Mouse (Mus musculus) forebrain, embryonic 14.5 days (tissue): Measurements from ENCODE around the gene Pik3r2. TPM values are rescaled to one million over a fixed set of nuclear protein-coding genes. Genes with fewer than 3 reads are reported as not detected.

Source experiments
- ATAC-seq: fragments of 200-750 bp; cut with Nextera tagmentation; 2 replicates; pipeline ENCODE4 v1.8.0; 2017; ENCODE audit warnings: mild to moderate bottlenecking, moderate library complexity
- DNase-seq: peaks from one replicate; pipeline ENCODE4 v3.0.0-alpha.2; 2015; ENCODE audit warnings: low spot score
- H3K27ac ChIP-seq: fragments of 300-500 bp; sonication (generic); 2 replicates; pipeline ENCODE4 v1.5.1; 2014; ENCODE audit warnings: low read depth, mild to moderate bottlenecking, control low read depth, low read length, moderate library complexity
- H3K27me3 ChIP-seq: fragments of 300-500 bp; sonication (generic); replicated peaks from 2 replicates; pipeline ENCODE4 v1.6.1; 2014; ENCODE audit warnings: low read length, control low read depth, mixed read lengths; ENCODE audit not compliant: control insufficient read depth, insufficient read depth
- H3K36me3 ChIP-seq: fragments of 300-500 bp; sonication (generic); 2 replicates; pipeline ENCODE4 v1.6.1; 2014; ENCODE audit warnings: low read length, control low read depth; ENCODE audit not compliant: control insufficient read depth, insufficient read depth
- H3K4me1 ChIP-seq: fragments of 300-500 bp; sonication (generic); 2 replicates; pipeline ENCODE4 v1.6.1; 2014; ENCODE audit warnings: antibody characterized with exemption, low read length, control low read depth; ENCODE audit not compliant: control insufficient read depth, insufficient read depth
- H3K4me2 ChIP-seq: fragments of 300-500 bp; sonication (generic); 2 replicates; pipeline ENCODE4 v1.6.1; 2014; ENCODE audit warnings: mild to moderate bottlenecking, control low read depth, low read length
- H3K4me3 ChIP-seq: fragments of 300-500 bp; sonication (generic); 2 replicates; pipeline ENCODE4 v1.5.1; 2014; ENCODE audit warnings: low read depth, low read length, control low read depth
- H3K9ac ChIP-seq: fragments of 300-500 bp; sonication (generic); 2 replicates; pipeline ENCODE4 v1.6.1; 2014; ENCODE audit warnings: mild to moderate bottlenecking, low read length, control low read depth, moderate library complexity
- H3K9me3 ChIP-seq: fragments of 300-500 bp; sonication (generic); replicated peaks from 2 replicates; pipeline ENCODE4 v1.6.1; 2016; ENCODE audit warnings: low read length, control low read depth, mixed read lengths; ENCODE audit not compliant: control insufficient read depth
- WGBS: fragments of 180-500 bp; shearing (Covaris S2); extraction: QIAGEN DNeasy Blood & Tissue Kit; methylation state at CpG from one replicate; pipeline ENCODE4 v1.1.7; 2014; 5-methylcytosine and 5-hydroxymethylcytosine counted together
- polyA plus RNA-seq: library from polyadenylated mRNA; unstranded; fragments of >200 nt; fragmentation: Nextera tagmentation; extraction: Ambion mirVana; gene quantifications from 2 replicates; pipeline ENCODE4 v1.2.1, GENCODE M21; 2014

The Pik3r2 gene
- polyA plus RNA-seq, 1 experiment from 2014 or later = 57.9 TPM

- H3K9me3 ChIP-seq = no peaks in the 10 kb centered on the region
- ATAC-seq (no peak), DNase-seq (no peak)
- peak overlapping the region; percentile 46 for H3K4me2 ChIP-seq
- H3K9ac ChIP-seq = peak overlapping the region; percentile 50; the same call in 1 of the 2 replicates
- peak overlapping the region; percentile 3; the same call in 1 of the 2 replicates for H3K4me3 ChIP-seq
- peaks cover 44% of the 10 kb centered on the region for H3K36me3 ChIP-seq
- H3K4me1 ChIP-seq = peaks cover 9% of the 10 kb centered on the region
- no peak overlapping the region for H3K27ac ChIP-seq
- H3K27me3 ChIP-seq = no peaks in the 10 kb centered on the region
- WGBS = 4% methylated on average over 34 of the region's 34 CpGs
Observed at GRCm38 (mm10) chr8:70765838-70766570, 10.5 kb downstream of the Pik3r2 start.

GRCm38 (mm10) chr8:70765329-70765728 lies 11.2 kb downstream of the Pik3r2 start:
- peak overlapping the region; percentile 46; the same call in 1 of the 2 replicates for H3K4me2 ChIP-seq
- WGBS = 84% methylated on average over 9 of the region's 9 CpGs
- H3K9me3 ChIP-seq = no peaks in the 10 kb centered on the region
- ATAC-seq (no peak), DNase-seq (no peak)
- H3K9ac ChIP-seq = no peak overlapping the region
- H3K36me3 ChIP-seq = peaks cover 37% of the 10 kb centered on the region
- H3K4me1 ChIP-seq = peaks cover 9% of the 10 kb centered on the region
- no peak overlapping the region for H3K27ac ChIP-seq
- no peak overlapping the region for H3K4me3 ChIP-seq
- H3K27me3 ChIP-seq = no peaks in the 10 kb centered on the region

- no peaks in the 10 kb centered on the region for H3K27me3 ChIP-seq
- H3K27ac ChIP-seq = no peak overlapping the region
- H3K36me3 ChIP-seq = peaks cover 31% of the 10 kb centered on the region
- DNase-seq = no peak
- H3K4me3 ChIP-seq = no peak overlapping the region
- no peak for ATAC-seq
- no peaks in the 10 kb centered on the region for H3K9me3 ChIP-seq
- no peak overlapping the region for H3K4me2 ChIP-seq
- 97% methylated on average over 13 of the region's 13 CpGs for WGBS
- H3K4me1 ChIP-seq = peaks cover 15% of the 10 kb centered on the region
- no peak overlapping the region for H3K9ac ChIP-seq
Observed at GRCm38 (mm10) chr8:70764676-70765075, 11.8 kb downstream of the Pik3r2 start.

GRCm38 (mm10) chr8:70764026-70764425 lies 12.5 kb downstream of the Pik3r2 start:
- WGBS = 83% methylated on average over 8 of the region's 8 CpGs
- H3K27ac ChIP-seq = no peak overlapping the region
- peaks cover 25% of the 10 kb centered on the region for H3K36me3 ChIP-seq
- peaks cover 19% of the 10 kb centered on the region for H3K4me1 ChIP-seq
- H3K9ac ChIP-seq = no peak overlapping the region
- DNase-seq = no peak
- ATAC-seq = no peak
- no peak overlapping the region for H3K4me2 ChIP-seq
- no peaks in the 10 kb centered on the region for H3K9me3 ChIP-seq
- no peak overlapping the region for H3K4me3 ChIP-seq
- H3K27me3 ChIP-seq = no peaks in the 10 kb centered on the region

- no peak for DNase-seq
- Histone ChIP-seq H3K9me3 (no peaks in the 10 kb centered on the region), H3K27ac (no peak overlapping the region), H3K36me3 (peaks cover 20% of the 10 kb centered on the region), H3K4me3 (no peak overlapping the region), H3K27me3 (no peaks in the 10 kb centered on the region), H3K4me2 (no peak overlapping the region), H3K4me1 (peaks cover 19% of the 10 kb centered on the region), H3K9ac (no peak overlapping the region)
- no peak for ATAC-seq
- WGBS = 3% methylated on average over 3 of the region's 3 CpGs
Observed at GRCm38 (mm10) chr8:70763354-70763753, 13.2 kb downstream of the Pik3r2 start.

GRCm38 (mm10) chr8:70762118-70762517 lies 14.4 kb downstream of the Pik3r2 start:
- no peak overlapping the region for H3K4me2 ChIP-seq
- DNase-seq = no peak
- no peaks in the 10 kb centered on the region for H3K27me3 ChIP-seq
- ATAC-seq = no peak
- peaks cover 22% of the 10 kb centered on the region for H3K4me1 ChIP-seq
- H3K9me3 ChIP-seq = no peaks in the 10 kb centered on the region
- no peak overlapping the region for H3K9ac ChIP-seq
- no peak overlapping the region for H3K27ac ChIP-seq
- no peak overlapping the region for H3K4me3 ChIP-seq
- WGBS = 69% methylated on average over 1 of the region's 1 CpGs
- peaks cover 21% of the 10 kb centered on the region for H3K36me3 ChIP-seq

GRCm38 (mm10) chr8:70760775-70761406 lies 15.6 kb downstream of the Pik3r2 start, which contains the start of gene Mpv17l2:
TSS of gene Mpv17l2 (minus strand) at chr8:70760946.
- Histone ChIP-seq H3K27me3 (no peaks in the 10 kb centered on the region), H3K4me3 (peak within 1 kb of the TSS; percentile 71), H3K9ac (peak within 1 kb of the TSS; percentile 83), H3K4me1 (peaks cover 16% of the 10 kb centered on the region), H3K4me2 (peak within 1 kb of the TSS; percentile 100), H3K27ac (peak within 1 kb of the TSS; percentile 84), H3K36me3 (peaks cover 30% of the 10 kb centered on the region), H3K9me3 (no peaks in the 10 kb centered on the region)
- under 1% methylated on average over 54 of the region's 55 CpGs for WGBS
- ATAC-seq (peak; percentile 96), DNase-seq (peak; percentile 99)

- Histone ChIP-seq H3K4me2 (peak overlapping the region; percentile 100), H3K9ac (peak overlapping the region; percentile 83), H3K4me1 (peaks cover 21% of the 10 kb centered on the region), H3K27ac (peak overlapping the region; percentile 84), H3K27me3 (no peaks in the 10 kb centered on the region), H3K4me3 (peak overlapping the region; percentile 71), H3K9me3 (no peaks in the 10 kb centered on the region), H3K36me3 (peaks cover 31% of the 10 kb centered on the region)
- WGBS = 1% methylated on average over 19 of the region's 22 CpGs
- DNase-seq = no peak
- no peak; the same call in 1 of the 2 replicates for ATAC-seq
Observed at GRCm38 (mm10) chr8:70760350-70760749, 16.2 kb downstream of the Pik3r2 start.
